Mouse (Mus musculus): ENCODE measurements at regions not wholly inside any gene's neighbourhood (a gene's known extent, or its start where the extent isn't known, plus 50 kb on each side); places are given as distances from the start of the nearest gene placed in this dataset.

DNA sequence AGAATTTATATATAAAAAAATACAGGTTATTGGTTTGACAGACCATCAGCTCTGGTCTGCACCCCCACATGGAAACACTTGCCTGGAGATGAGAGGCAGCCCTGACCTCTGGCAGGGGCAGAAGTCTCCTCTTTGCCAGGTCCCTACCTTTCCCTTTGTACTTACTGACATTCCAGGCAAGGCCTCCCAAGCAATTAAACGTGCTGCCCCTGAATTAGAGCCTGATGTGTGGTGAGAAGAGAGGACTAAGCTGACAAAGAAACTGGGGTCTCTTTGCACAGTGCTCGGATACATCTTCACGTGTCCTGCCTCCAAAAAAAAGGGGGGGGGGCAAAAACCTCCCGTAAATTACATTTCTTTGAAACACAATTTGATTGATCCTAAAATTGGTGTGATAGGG lies 175.5 kb downstream of the Gas1 start:
- Histone ChIP-seq H3K4me2 (ENCODE audit: low read depth, low read length) (no peak overlapping the region), H3K27me3 (ENCODE audit: control insufficient read depth, insufficient read depth, low read depth, low read length) (no peaks in the 10 kb centered on the region), H3K9ac (ENCODE audit: low read length) (no peak overlapping the region), H3K9me3 (ENCODE audit: control insufficient read depth, low read length) (no peaks in the 10 kb centered on the region), H3K4me1 (replicated peaks; ENCODE audit: control insufficient read depth, insufficient read depth, low read length) (no peaks in the 10 kb centered on the region), H3K36me3 (ENCODE audit: control insufficient read depth, insufficient read depth, low read length) (no peaks in the 10 kb centered on the region), H3K27ac (ENCODE audit: low read length) (no peak overlapping the region), H3K4me3 (ENCODE audit: low read length) (no peak overlapping the region)
- WGBS, result 60% methylated on average over 4 of the region's 4 CpGs
- ATAC-seq (ENCODE audit: low read depth), result no peak

DNA sequence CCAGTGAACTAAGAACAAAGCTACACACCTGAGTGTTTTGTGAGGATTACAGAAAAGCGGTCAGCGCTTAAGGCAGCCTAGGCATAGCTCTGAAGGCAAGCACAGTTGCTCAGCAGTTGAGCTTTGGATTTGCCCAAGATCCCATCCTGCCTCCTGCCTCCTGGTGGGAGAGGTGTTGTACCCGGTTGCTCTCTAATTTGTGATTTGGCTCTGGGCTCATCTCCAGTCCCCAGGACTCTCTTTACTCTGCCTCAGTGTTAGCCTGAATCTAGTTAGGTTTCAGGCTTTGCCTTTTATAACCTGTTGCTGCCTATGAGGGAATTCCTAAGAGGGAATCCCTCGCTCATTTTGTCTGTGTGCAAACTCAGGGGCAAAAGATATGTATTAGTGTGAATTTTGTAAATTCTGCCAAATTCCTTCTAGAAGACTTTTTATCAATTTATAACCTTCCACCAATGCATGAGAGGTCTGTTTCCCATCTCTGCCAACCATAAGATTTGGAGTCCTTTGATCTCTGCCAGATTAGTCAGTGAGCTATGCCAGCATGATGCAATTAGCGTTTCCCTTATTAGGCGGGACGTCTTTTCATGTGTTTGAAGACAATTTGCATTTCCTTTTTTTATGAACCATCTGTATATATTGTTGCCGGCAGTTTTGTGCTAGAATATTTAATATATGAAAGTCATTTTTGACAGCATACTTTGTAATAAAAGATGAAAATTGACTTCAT lies 176.4 kb downstream of the Gas1 start:
- H3K9ac ChIP-seq (ENCODE audit: low read length), result no peak overlapping the region
- ATAC-seq (ENCODE audit: low read depth), result no peak
- no peak overlapping the region for H3K27ac ChIP-seq (ENCODE audit: low read length)
- no peak overlapping the region for H3K4me3 ChIP-seq (ENCODE audit: low read length)
- no peaks in the 10 kb centered on the region for H3K9me3 ChIP-seq (ENCODE audit: control insufficient read depth, low read length)
- no peaks in the 10 kb centered on the region for H3K27me3 ChIP-seq (ENCODE audit: control insufficient read depth, insufficient read depth, low read depth, low read length)
- H3K4me1 ChIP-seq (replicated peaks; ENCODE audit: control insufficient read depth, insufficient read depth, low read length), result no peaks in the 10 kb centered on the region
- H3K36me3 ChIP-seq (ENCODE audit: control insufficient read depth, insufficient read depth, low read length), result no peaks in the 10 kb centered on the region
- H3K4me2 ChIP-seq (ENCODE audit: low read depth, low read length), result no peak overlapping the region
- WGBS, result 43% methylated on average over 8 of the region's 8 CpGs

DNA sequence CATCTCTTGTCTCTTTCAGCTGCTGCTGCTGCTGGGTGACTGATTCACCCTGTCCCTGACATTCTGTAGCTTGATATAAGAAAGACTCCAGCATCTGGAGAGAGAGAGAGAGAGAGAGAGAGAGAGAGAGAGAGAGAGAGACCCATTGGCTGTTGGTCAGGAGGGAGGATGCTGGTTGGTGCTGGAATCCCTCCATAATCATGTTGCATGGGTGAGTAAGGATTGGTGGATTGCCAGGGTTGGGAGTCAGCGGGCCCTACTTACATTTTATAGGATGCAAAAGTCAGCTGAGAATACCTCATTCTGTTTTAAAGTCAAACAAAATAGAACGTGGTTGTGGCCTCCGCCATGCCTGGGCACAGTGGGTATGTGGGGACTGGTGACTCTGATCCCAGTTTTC lies 174.5 kb upstream of the Tut7 start:
- Histone ChIP-seq H3K4me1 (replicated peaks; ENCODE audit: control insufficient read depth, insufficient read depth, low read length) (no peaks in the 10 kb centered on the region), H3K9me3 (ENCODE audit: control insufficient read depth, low read length) (no peaks in the 10 kb centered on the region), H3K27me3 (ENCODE audit: control insufficient read depth, insufficient read depth, low read depth, low read length) (no peaks in the 10 kb centered on the region), H3K36me3 (ENCODE audit: control insufficient read depth, insufficient read depth, low read length) (no peaks in the 10 kb centered on the region), H3K27ac (ENCODE audit: low read length) (no peak overlapping the region), H3K4me3 (ENCODE audit: low read length) (no peak overlapping the region), H3K4me2 (ENCODE audit: low read depth, low read length) (no peak overlapping the region), H3K9ac (ENCODE audit: low read length) (no peak overlapping the region)
- 88% methylated on average over 3 of the region's 3 CpGs for WGBS
- ATAC-seq (ENCODE audit: low read depth), result no peak

DNA sequence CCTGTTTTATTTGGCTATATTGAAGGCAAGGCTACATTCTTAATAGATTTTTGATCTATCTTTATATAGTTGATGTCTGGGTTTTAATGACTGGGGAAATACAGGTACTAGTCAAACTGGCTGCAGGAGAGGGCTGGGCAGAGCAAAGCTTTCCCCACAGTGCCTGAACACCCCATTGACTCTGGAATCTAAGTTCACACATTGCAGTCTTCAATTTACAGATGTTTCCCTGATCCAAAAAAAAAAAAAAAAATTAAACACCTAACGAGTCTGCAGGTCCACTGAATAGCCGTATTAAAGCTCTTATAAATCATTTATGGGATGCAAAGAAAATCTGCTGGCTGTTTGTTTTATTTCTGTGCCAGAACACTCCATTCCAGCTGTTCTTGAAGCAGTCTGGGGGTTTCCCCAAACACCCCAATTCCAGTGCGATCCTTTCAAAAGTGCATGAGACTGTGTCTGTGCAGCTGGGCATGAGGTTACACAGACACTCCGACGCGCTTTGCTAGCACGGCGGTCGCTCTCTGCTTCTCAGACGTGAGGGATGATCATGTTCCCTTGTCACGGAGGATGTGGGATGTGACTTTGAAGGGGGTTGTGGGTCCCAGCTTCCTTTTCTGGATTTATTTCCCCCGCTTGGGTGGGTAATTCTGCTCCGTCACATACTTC lies 173.3 kb upstream of the Tut7 start:
- Histone ChIP-seq H3K27me3 (ENCODE audit: control insufficient read depth, insufficient read depth, low read depth, low read length) (no peaks in the 10 kb centered on the region), H3K4me2 (ENCODE audit: low read depth, low read length) (no peak overlapping the region), H3K9ac (ENCODE audit: low read length) (no peak overlapping the region), H3K9me3 (ENCODE audit: control insufficient read depth, low read length) (no peaks in the 10 kb centered on the region), H3K4me3 (ENCODE audit: low read length) (no peak overlapping the region), H3K27ac (ENCODE audit: low read length) (no peak overlapping the region), H3K36me3 (ENCODE audit: control insufficient read depth, insufficient read depth, low read length) (no peaks in the 10 kb centered on the region), H3K4me1 (replicated peaks; ENCODE audit: control insufficient read depth, insufficient read depth, low read length) (no peaks in the 10 kb centered on the region)
- 55% methylated on average over 13 of the region's 13 CpGs for WGBS
- no peak for ATAC-seq (ENCODE audit: low read depth)

DNA sequence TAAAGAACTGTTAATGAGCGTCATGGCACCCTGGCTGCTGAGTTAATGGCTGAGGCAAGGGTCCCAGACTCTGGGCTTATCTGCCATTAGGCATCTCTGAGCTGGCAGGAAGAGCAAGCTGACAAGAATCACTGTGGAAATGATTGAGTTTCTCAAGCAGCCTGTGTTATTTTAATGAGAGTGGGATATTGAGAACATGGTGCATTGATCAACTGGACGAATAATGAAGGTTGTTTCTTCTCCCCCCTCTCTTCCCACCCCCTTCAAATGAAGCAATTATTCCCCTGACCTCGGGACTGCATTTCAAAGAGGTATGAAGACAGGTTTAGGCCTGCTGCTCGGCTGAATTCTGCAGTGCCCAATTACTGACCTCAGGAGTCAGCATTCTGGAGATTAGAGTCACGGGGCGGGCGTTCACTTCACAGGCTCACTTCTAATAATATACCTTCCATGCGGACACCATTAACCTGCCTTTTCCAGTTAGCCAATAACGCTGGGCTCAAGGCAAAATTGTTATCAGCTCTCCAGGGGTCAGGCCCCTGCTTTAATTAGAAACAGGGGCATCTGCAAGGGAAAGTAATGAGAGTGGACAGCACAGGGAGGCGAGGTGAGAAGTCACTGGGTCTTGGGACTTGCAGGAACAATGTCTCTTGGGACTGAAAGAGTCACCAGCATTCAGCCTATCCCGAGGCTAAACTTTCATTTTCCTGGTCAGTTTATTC lies 170.0 kb upstream of the Tut7 start:
- no peak for ATAC-seq (ENCODE audit: low read depth)
- no peaks in the 10 kb centered on the region for H3K27me3 ChIP-seq (ENCODE audit: control insufficient read depth, insufficient read depth, low read depth, low read length)
- no peaks in the 10 kb centered on the region for H3K9me3 ChIP-seq (ENCODE audit: control insufficient read depth, low read length)
- 68% methylated on average over 11 of the region's 11 CpGs for WGBS
- no peaks in the 10 kb centered on the region for H3K36me3 ChIP-seq (ENCODE audit: control insufficient read depth, insufficient read depth, low read length)
- H3K4me2 ChIP-seq (ENCODE audit: low read depth, low read length), result no peak overlapping the region
- H3K4me1 ChIP-seq (replicated peaks; ENCODE audit: control insufficient read depth, insufficient read depth, low read length), result 0 out of 2 replicates have a peak, but pooled peaks cover 2% of the 10 kb centered on the region
- H3K4me3 ChIP-seq (ENCODE audit: low read length), result no peak overlapping the region
- H3K27ac ChIP-seq (ENCODE audit: low read length), result no peak overlapping the region
- no peak overlapping the region for H3K9ac ChIP-seq (ENCODE audit: low read length)

DNA sequence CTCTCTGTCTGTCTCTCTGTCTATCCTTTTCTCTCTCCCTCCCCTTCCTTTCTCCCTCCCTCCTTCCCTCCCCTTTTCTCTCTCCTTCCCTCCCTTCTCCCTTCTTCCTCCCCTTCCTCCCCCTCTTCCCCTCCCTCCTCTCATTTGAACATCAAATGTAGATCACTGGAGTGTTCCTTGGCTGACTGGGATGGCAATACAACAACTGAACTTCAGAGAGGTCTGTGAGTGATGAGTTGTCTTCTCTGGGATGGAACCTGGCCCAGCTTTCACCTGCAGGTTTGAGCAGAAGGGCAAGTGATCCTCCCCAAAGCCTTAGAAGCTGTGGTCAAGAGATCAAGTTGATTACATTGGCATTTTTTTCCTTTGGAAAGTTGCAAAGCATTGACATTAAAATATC lies 169.4 kb upstream of the Tut7 start:
- 0 out of 2 replicates have a peak, but pooled peaks cover 2% of the 10 kb centered on the region for H3K4me1 ChIP-seq (replicated peaks; ENCODE audit: control insufficient read depth, insufficient read depth, low read length)
- no peaks in the 10 kb centered on the region for H3K36me3 ChIP-seq (ENCODE audit: control insufficient read depth, insufficient read depth, low read length)
- H3K27me3 ChIP-seq (ENCODE audit: control insufficient read depth, insufficient read depth, low read depth, low read length), result no peaks in the 10 kb centered on the region
- H3K9ac ChIP-seq (ENCODE audit: low read length), result no peak overlapping the region
- no peak overlapping the region for H3K4me2 ChIP-seq (ENCODE audit: low read depth, low read length)
- no peak overlapping the region for H3K27ac ChIP-seq (ENCODE audit: low read length)
- H3K4me3 ChIP-seq (ENCODE audit: low read length), result no peak overlapping the region
- no peak for ATAC-seq (ENCODE audit: low read depth)
- H3K9me3 ChIP-seq (ENCODE audit: control insufficient read depth, low read length), result no peaks in the 10 kb centered on the region

DNA sequence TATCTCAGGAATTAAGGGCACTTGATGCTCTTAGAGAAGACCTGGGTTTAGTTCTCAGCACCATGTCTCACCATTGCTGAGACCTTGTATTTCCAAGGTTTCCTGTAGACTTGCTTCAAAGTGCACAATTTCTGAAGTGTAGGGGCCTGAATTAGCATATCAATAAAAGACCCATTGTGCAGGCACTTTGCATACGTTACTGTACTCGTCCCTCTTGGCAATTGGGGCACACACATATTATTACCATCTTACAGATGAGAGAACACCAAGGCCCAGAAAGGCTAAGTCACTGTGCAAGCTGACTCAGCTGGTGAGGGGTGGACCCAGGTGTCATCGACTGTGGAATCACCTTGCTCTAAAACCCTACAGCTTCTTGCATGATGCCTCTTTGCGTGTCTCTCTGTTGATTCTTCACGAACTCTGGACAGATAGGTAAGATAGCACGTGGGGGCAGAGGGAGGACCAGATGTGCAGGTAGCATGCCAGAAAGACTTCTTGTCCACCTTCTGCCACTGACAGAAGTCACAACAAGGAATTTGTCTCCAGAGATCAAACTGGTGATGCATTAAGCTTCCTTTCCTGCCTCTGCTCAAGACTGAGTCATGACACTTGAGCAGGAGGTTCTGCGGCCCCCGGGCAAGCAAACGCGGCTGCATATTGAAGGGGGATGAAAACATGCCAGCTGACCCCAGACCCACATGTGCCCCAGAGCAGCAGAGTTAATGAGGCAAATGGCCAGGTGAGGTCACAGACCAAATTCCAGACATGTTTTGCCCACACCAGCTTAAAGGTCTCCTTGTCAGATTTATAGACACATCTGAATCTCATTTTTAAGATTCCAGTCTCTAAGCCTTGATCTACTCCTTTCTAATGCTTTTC lies 167.7 kb upstream of the Tut7 start:
- ATAC-seq (ENCODE audit: low read depth), result no peak
- no peak overlapping the region for H3K4me3 ChIP-seq (ENCODE audit: low read length)
- H3K9ac ChIP-seq (ENCODE audit: low read length), result no peak overlapping the region
- no peak overlapping the region for H3K27ac ChIP-seq (ENCODE audit: low read length)
- no peak overlapping the region for H3K4me2 ChIP-seq (ENCODE audit: low read depth, low read length)
- WGBS, result 55% methylated on average over 10 of the region's 10 CpGs
- H3K4me1 ChIP-seq (replicated peaks; ENCODE audit: control insufficient read depth, insufficient read depth, low read length), result 0 out of 2 replicates have a peak, but pooled peaks cover 2% of the 10 kb centered on the region
- H3K9me3 ChIP-seq (ENCODE audit: control insufficient read depth, low read length), result no peaks in the 10 kb centered on the region; the same call in 1 of the 2 replicates
- no peaks in the 10 kb centered on the region for H3K27me3 ChIP-seq (ENCODE audit: control insufficient read depth, insufficient read depth, low read depth, low read length)
- no peaks in the 10 kb centered on the region for H3K36me3 ChIP-seq (ENCODE audit: control insufficient read depth, insufficient read depth, low read length)

DNA sequence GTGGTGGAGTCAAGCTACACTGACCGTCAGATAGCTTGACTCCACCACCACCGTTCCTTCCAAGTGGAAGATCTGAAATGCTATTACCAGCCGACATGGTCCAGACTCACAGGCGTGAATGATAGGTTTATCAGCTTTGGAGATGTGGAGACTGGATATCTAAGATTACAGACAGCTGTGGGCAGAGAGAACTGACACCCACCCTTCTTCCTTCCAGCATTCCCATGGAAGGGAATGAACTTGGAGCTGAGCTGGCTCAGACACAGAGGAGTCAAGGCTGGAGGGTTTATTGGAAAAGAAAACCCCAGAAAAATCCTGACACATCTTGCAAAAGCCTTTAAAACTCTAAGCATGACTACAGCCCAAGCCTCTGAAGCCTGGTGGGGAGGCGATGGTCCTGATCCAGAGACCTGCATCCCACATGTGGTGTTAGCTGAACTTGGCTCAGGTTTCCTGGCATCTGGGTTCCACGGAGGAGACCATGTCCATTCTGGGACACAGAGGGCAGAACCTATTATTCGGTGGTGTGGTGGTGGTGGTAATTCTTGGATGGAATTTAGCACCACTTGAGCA lies 165.5 kb upstream of the Tut7 start:
- no peak overlapping the region for H3K4me2 ChIP-seq (ENCODE audit: low read depth, low read length)
- H3K27ac ChIP-seq (ENCODE audit: low read length), result no peak overlapping the region
- no peak overlapping the region for H3K4me3 ChIP-seq (ENCODE audit: low read length)
- H3K36me3 ChIP-seq (ENCODE audit: control insufficient read depth, insufficient read depth, low read length), result no peaks in the 10 kb centered on the region
- H3K4me1 ChIP-seq (replicated peaks; ENCODE audit: control insufficient read depth, insufficient read depth, low read length), result 0 out of 2 replicates have a peak, but pooled peaks cover 2% of the 10 kb centered on the region
- H3K27me3 ChIP-seq (ENCODE audit: control insufficient read depth, insufficient read depth, low read depth, low read length), result no peaks in the 10 kb centered on the region
- ATAC-seq (ENCODE audit: low read depth), result no peak
- no peak overlapping the region for H3K9ac ChIP-seq (ENCODE audit: low read length)
- WGBS, result 51% methylated on average over 7 of the region's 7 CpGs
- H3K9me3 ChIP-seq (ENCODE audit: control insufficient read depth, low read length), result no peaks in the 10 kb centered on the region; the same call in 1 of the 2 replicates
